Mouse (Mus musculus): Measurements from ENCODE around the gene Taf3.

- TF ChIP-seq CTCF (IDR thresholded peaks at IDR 0.05; ENCODE audit: low read depth, low read length) (no peak), POLR2A (IDR thresholded peaks at IDR 0.05; ENCODE audit: extremely low read depth, insufficient read depth, low read length) (no peak)
Observed at GRCm38 (mm10) chr2:10001591-10001990, 46.8 kb downstream of the Taf3 start.

Data from liver, adult 2 months (tissue).